Mouse (Mus musculus): ENCODE results near the gene Fshr.

DNA sequence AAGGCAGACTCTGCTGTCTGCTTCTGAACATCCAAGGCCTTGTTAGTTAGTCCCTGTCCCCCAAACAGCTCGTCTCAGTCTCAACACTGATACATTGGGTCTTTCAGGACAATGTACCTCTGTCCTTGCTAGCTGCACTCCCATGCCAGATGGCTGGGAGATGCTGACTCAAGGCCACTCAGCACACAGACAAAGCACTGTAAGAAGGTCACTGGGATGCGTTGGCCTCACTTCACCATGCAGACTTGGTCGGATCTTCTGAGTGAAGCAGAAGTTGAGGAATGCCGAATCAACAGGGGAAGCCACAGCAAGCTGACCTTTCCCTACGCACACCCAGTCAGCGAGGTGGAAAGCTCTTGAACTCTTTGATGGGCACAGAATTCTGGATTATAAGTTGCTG, 55.7 kb downstream of the Fshr start:
- no peak for TF ChIP-seq SRF (IDR thresholded peaks at IDR 0.05; ENCODE audit: control insufficient read depth, insufficient read length, low read depth)
- TF ChIP-seq POLR2A (IDR thresholded peaks at IDR 0.05; ENCODE audit: insufficient read length, low read depth), result no peak
- no peak for TF ChIP-seq USF1 (IDR thresholded peaks at IDR 0.05; ENCODE audit: low read depth)
- TF ChIP-seq REST (IDR thresholded peaks at IDR 0.05; ENCODE audit: insufficient read depth, insufficient read length), result no peak
- TF ChIP-seq TCF3 (IDR thresholded peaks at IDR 0.05; ENCODE audit: insufficient read length, low read depth), result no peak

Measured in myocyte (in vitro differentiated cells).